Mouse (Mus musculus): ENCODE measurements around the gene Trpv5. TPM values are rescaled to one million over a fixed set of nuclear protein-coding genes. Genes with fewer than 3 reads are reported as not detected.

Trpv5 gene
- total RNA-seq, 2 experiments from 2014 or later, result 2.5 to 3.2 TPM

- ATAC-seq (replicated peaks; ENCODE audit: low FRiP score, poor library complexity, severe bottlenecking), result no peak
These were observed 37.8 kb downstream of the Trpv5 start for GRCm38 (mm10) chr6:41642765-41643164.

GRCm38 (mm10) chr6:41641173-41641866, 39.2 kb downstream of the Trpv5 start:
- no peak for ATAC-seq (replicated peaks; ENCODE audit: low FRiP score, poor library complexity, severe bottlenecking)

GRCm38 (mm10) chr6:41640449-41640848, 40.1 kb downstream of the Trpv5 start:
- no peak for ATAC-seq (replicated peaks; ENCODE audit: low FRiP score, poor library complexity, severe bottlenecking)

GRCm38 (mm10) chr6:41637927-41638506, 42.6 kb downstream of the Trpv5 start:
- ATAC-seq (replicated peaks; ENCODE audit: low FRiP score, poor library complexity, severe bottlenecking), result no peak

DNA sequence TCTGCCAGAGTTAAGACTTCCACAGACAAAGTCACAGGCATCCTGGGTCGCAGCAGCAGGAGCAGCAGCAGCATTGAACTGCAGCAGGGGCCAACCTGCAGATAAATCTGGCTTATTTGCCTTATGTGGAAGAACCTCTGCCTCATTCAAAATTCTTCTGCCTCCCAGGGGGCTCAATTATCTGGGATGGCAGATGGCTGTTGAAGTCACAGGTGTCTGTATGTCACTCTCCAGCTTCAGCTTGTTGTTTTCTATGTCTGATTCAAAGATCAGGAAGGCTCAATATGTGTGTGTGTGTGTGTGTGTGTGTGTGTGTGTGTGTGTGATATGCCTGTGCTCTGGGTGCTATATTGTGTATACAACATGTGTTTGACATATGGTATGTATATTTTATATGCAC, 43.2 kb downstream of the Trpv5 start:
- ATAC-seq (replicated peaks; ENCODE audit: low FRiP score, poor library complexity, severe bottlenecking), result no peak

DNA sequence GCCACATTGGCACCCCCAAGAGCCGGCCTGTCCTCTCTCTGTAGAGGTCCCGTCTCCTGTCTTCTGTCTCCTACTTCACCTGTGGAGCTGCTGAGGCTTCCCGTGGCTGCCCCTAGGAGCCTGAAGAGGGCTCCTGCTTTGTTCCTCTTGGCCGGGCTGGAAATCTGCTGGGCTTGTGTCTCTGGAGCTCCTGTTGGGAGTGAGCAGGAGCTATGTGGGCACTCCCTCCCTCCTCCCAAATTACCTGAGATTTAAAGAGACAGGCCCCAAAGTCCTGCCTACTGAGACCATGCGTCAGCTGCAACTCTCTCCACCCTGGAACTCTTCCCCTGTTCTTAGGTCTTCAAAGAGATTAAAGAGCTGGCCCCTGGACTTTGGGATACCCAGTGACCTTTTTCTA, 44.4 kb downstream of the Trpv5 start, which contains the start of gene Trpv6:
Gene Trpv6 (minus strand): TSS at position 228 of the 400 bp plus-strand sequence.
- no peak for ATAC-seq (replicated peaks; ENCODE audit: low FRiP score, poor library complexity, severe bottlenecking)

DNA sequence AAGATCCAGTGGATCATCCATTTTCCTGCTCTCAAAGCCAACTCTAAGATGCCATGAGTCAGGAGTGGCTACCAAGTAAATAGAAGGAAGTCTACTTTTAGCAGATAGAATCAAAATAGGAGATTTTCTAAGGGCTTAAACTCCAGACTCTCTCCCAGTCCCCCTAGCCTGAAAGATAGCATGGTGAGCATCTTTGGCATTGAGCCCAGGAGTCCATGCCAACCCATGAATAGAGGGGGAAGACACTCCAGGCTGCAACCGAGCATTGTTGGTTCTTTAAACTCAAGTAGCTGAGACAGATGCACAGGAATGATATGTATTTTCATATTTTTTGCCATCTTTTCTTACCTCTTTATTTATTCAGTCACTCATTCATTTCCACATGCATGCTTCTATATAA, 45.4 kb downstream of the Trpv5 start:
- no peak for ATAC-seq (replicated peaks; ENCODE audit: low FRiP score, poor library complexity, severe bottlenecking)

DNA sequence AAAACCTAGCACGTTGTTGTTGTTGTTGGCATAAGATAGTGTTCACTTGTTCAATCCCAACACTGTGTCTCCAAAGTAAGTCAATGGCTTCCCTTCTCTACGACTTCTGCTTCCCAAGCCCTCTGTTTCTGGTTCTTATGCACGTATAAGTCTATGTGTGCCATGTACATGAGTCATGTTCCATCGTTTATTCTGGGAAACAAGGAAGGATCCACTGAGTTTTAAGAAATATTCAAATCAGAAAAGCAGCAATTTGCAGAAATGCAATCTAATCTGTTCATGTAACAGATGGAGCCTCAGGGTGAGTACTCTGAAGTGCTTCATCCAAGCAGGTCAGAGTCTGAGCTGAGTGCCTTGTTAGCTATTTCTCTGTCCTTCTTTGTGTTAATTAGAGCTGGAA, 49.0 kb downstream of the Trpv5 start:
- ATAC-seq (replicated peaks; ENCODE audit: low FRiP score, poor library complexity, severe bottlenecking), result no peak

DNA sequence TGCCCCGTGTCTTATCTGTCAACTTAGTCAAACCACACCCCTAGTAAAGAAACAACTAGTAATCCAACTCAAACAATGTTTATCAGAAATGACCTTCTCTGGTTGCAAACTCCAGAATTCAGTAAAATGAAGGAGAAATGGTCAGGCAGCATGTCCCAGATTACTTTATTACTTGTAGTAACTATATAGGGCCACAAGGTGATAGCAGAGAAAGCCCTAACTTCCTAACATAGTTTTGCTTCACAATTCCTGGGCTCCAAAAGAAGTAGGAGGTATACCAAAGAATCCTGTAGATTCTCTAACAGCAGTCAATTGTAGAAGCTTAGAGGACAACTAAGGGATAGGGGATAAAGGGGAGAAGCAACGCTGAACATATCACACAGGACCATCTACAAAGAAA, 49.8 kb downstream of the Trpv5 start:
- no peak for ATAC-seq (replicated peaks; ENCODE audit: low FRiP score, poor library complexity, severe bottlenecking)

- ATAC-seq (replicated peaks; ENCODE audit: low FRiP score, poor library complexity, severe bottlenecking), result no peak
These were observed 52.4 kb downstream of the Trpv5 start for GRCm38 (mm10) chr6:41628180-41628579.

DNA sequence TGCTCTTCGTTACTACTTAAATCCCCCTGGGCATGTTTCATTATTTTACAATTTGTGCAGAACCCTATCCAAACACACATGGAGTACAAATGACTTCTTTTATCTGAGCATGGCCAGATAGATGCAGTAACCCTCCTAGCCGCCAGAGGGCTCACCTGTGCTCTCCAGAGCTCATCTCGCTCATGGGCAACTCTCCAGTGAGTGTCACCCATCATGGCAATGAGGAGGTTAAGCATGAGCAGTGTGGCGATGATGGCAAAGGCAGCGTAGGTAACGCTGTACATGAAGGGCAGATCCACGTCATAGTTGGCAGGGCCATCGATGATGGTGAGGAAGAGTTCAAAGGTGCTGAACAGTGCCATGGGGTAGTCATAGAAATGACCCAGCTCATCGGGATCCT, 57.9 kb downstream of the Trpv5 start:
- peak; percentile 84 for ATAC-seq (replicated peaks; ENCODE audit: low FRiP score, poor library complexity, severe bottlenecking)

DNA sequence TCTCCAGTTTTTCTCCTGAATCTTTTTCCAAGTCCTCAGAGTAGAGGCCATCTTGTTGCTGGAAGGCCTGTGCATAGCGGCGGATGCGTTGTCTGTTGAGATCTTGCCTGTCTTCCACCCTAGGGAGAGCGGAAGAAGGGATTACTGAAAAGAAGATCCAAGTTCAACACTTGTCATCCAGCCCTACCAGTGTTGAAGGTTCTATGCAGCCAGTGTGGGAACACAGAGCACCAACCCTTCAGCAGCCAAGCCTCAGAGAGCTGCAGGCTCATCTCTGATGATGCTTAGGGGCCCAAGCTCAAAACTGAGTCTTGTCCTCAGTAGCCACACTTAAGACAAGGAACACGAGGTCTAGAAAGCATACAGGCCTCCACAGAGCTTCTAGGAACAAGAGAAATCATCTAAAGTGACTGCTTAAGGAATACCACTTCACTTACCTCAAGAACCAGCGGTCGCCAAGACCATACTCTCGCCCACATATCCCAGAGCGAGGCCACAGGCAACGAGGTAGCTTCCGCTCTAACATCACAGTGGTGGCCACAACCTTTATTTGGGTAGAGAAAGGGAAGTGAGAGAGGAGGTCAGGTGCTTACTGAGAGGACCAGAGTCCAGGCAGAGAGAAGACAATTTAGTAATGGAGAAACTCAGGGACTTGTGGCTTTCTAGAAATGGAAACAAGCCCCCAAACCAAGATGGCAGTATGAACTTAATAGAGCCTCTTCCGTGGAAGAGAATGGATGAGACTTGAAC, 59.2 kb downstream of the Trpv5 start:
- ATAC-seq (replicated peaks; ENCODE audit: low FRiP score, poor library complexity, severe bottlenecking), result no peak

GRCm38 (mm10) chr6:41620173-41620798, 60.3 kb downstream of the Trpv5 start:
- ATAC-seq (replicated peaks; ENCODE audit: low FRiP score, poor library complexity, severe bottlenecking), result no peak

- no peak for ATAC-seq (replicated peaks; ENCODE audit: low FRiP score, poor library complexity, severe bottlenecking)
These were observed 72.9 kb downstream of the Trpv5 start for GRCm38 (mm10) chr6:41607637-41608036.

DNA sequence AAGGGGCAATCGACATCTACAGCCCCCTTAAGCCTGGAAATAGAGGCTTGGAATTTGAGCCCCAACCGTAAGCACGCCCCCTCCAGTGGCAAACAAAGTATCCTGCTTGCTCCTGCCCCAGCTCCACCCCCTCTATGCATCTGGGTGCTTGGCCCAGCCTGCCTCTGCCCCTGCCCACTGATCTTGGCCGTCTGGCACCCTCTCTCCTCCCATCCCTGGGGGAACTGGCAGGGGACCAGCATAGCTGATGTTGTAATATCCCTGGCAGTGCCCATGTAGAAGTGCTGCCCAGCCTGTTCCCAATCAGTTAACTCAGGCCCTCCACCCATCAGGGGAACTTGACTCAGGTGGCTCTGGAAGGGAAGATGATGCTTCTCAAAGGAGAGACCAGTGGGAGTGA, 74.4 kb downstream of the Trpv5 start:
- no peak for ATAC-seq (replicated peaks; ENCODE audit: low FRiP score, poor library complexity, severe bottlenecking)

DNA sequence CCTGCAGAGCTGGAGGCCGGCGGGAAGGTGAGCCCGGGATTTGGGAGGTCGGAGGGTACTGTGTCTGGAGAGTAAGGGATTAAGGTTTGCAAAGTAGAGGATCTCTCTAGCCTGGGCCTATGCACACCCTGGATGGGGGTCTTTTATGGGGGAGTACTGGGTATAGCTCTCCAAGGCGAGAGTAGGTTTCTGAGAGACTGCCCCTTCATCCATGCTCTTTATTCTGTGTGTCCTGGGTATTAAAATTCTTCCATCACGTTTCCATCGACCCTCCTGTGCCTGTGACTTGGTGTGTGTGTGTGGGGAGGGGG, 74.8 kb downstream of the Trpv5 start:
- no peak for ATAC-seq (replicated peaks; ENCODE audit: low FRiP score, poor library complexity, severe bottlenecking)

- ATAC-seq (replicated peaks; ENCODE audit: low FRiP score, poor library complexity, severe bottlenecking), result no peak
These were observed 75.3 kb downstream of the Trpv5 start, which contains the start of gene Ephb6 for GRCm38 (mm10) chr6:41605061-41605793. Gene Ephb6, plus strand, starts transcription at chr6:41605482.

DNA sequence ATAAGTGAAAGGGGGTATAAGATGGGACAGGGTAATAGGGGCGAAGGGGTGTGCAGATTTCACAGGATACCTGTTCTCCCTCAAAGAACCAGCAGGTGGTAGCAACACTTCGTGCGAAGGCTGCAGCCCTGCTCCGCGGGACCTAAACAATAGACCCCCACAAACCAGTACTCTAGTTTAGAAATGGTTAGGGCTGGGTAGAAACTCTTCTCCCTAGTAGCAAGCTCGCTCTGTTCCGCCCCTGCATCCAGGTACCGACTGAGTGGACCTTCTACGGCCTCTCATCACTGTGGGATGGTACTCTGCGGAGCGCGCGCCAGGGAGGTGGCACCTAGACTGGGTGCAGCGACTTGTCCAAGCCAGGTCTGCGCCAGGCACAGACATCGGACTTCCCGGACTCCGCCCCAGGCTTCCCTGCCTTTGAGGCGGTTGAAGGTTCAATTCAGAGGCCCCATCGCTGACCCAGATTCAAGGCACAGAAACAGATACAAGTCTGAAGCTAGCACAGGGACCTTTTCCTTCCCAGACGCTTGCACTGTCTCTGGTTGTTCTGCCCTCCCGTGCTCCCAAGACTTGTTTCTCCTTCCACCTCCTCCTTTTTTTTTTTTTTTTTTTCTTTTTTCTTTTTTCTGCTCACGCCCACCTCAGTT, 76.0 kb downstream of the Trpv5 start:
- no peak for ATAC-seq (replicated peaks; ENCODE audit: low FRiP score, poor library complexity, severe bottlenecking)
